Mouse (Mus musculus): ENCODE measurements around the gene Dedd. TPM values are rescaled to one million over a fixed set of nuclear protein-coding genes. Genes with fewer than 3 reads are reported as not detected.

The Dedd gene
- total RNA-seq, 2 experiments from 2014 or later = 40.4 to 40.9 TPM

DNA sequence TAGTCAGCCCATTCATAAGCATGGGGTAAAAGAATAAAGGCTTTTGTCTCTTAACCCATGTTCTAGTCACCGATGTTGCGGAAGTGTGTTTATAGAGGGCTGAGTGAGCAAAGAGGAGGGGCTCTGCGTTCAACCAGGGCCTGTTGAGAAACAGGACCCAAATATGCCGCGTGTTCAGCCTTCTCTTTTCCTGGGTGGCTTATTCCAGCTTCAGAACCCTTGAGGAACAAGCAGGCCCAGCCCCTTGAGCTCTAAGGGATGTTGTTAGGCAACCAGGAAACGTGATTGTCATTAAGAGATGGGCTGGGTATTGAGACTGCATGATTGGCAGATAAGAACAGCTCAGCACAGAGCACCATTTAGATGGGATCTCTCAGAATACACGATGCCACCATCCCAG lies 37.0 kb downstream of the Dedd start:
- no peak for DNase-seq (ENCODE audit: extremely low spot score in 1 of 2, low spot score in 2 of 2)
- Histone ChIP-seq H3K27ac (no peak overlapping the region), H3K4me3 (no peak overlapping the region)
- intact Hi-C loops (cut with DNase I) = loop anchor here (10.0 kb wide), 1 partner anchor 199 kb away; no protein-coding TSS in a partner anchor
- TF ChIP-seq CTCF (IDR thresholded peaks at IDR 0.05) = no peak

GRCm38 (mm10) chr1:171369845-171370556 lies 41.1 kb downstream of the Dedd start, which contains the start of gene Nectin4:
Gene Nectin4, plus strand, starts transcription at chr1:171370099.
- no peak within 1 kb of the TSS for H3K4me3 ChIP-seq
- no peak for DNase-seq (ENCODE audit: extremely low spot score in 1 of 2, low spot score in 2 of 2)
- no peak within 1 kb of the TSS for H3K27ac ChIP-seq
- TF ChIP-seq CTCF (IDR thresholded peaks at IDR 0.05) = no peak
- intact Hi-C loops (cut with DNase I) = loop anchor here (10.0 kb wide), 1 partner anchor 195 kb away; no protein-coding TSS in a partner anchor

DNA sequence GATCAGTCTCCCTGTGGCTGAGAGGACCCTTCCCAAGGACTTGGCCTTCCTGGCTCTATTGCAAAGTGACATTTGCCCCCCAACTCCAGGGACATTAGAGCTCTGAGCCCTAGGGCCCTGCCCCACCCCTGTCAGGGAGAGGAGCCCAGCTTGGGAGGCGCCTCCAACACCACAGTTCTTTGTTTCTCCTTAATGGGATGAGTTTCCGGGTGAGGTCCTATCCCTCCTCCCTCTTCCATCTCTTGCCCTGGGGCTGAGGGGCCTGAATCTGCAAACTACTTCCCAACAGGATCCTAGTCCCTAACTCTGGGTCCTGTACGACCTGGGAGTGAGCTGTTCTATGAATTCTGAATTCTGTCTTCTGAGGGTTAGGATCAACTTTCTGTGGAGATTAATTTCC lies 43.9 kb downstream of the Dedd start:
- DNase-seq (ENCODE audit: extremely low spot score in 1 of 2, low spot score in 2 of 2) = no peak
- no peak for TF ChIP-seq CTCF (IDR thresholded peaks at IDR 0.05)
- H3K4me3 ChIP-seq = no peak overlapping the region
- H3K27ac ChIP-seq = no peak overlapping the region
- intact Hi-C loops (cut with DNase I) = no loop called here

DNA sequence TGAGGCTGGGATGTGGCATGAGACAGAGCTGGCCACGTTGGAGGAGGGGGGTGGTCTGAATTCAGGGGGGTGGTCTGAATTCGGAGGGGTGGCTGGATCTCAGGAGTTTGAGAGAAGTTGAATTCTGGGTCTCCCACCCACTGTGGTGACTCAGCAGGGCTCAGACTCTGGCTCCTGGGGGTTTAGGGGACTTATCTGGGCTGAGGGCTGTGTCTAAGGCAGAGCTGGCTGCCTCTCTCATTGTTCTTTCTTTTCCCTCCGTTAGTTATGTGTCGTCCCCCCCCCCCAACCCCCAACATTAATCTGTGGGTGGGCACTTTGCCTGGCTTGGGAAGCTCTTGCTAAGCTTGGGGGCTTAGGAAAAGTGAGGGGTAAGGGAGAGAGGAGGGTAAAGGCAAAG lies 45.0 kb downstream of the Dedd start:
- H3K4me3 ChIP-seq = no peak overlapping the region
- no peak for TF ChIP-seq CTCF (IDR thresholded peaks at IDR 0.05)
- no peak overlapping the region for H3K27ac ChIP-seq
- DNase-seq (ENCODE audit: extremely low spot score in 1 of 2, low spot score in 2 of 2) = no peak
- intact Hi-C loops (cut with DNase I) = no loop called here

- no peak overlapping the region for H3K4me3 ChIP-seq
- TF ChIP-seq CTCF (IDR thresholded peaks at IDR 0.05) = no peak
- no peak for DNase-seq (ENCODE audit: extremely low spot score in 1 of 2, low spot score in 2 of 2)
- intact Hi-C loops (cut with DNase I) = no loop called here
- H3K27ac ChIP-seq = no peak overlapping the region
These were observed 46.7 kb downstream of the Dedd start for GRCm38 (mm10) chr1:171375646-171376097.

- Histone ChIP-seq H3K27ac (no peak overlapping the region), H3K4me3 (no peak overlapping the region)
- no peak for DNase-seq (ENCODE audit: extremely low spot score in 1 of 2, low spot score in 2 of 2)
- intact Hi-C loops (cut with DNase I) = no loop called here
- TF ChIP-seq CTCF (IDR thresholded peaks at IDR 0.05) = no peak
These were observed 49.4 kb downstream of the Dedd start for GRCm38 (mm10) chr1:171378298-171378697.

DNA sequence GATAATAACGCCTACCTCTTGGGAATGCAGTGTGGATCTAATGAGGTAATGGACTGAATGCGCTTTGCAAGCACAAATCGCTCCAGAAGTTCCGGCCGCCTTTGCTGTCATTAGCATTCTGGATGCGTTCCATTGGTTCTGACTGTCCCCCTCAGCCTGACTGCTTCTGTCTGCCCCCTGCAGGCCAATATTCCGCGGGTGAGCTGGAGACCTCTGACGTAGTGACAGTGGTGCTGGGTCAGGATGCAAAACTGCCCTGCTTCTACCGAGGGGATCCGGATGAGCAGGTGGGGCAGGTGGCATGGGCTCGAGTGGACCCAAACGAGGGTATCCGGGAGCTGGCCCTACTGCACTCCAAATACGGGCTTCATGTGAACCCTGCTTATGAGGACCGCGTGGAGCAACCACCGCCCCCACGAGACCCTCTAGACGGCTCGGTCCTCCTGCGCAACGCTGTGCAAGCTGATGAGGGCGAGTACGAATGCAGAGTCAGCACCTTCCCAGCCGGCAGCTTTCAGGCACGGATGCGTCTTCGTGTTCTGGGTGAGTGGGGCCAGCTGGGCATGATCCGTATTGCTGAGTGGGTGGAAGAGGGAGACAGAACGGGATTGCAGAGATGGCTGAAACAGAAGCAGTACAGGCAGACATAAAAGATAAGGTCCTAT lies 51.1 kb downstream of the Dedd start:
- peak; percentile 71 for TF ChIP-seq CTCF (IDR thresholded peaks at IDR 0.05)
- Histone ChIP-seq H3K27ac (no peak overlapping the region; the same call in 1 of the 2 replicates), H3K4me3 (peak overlapping the region; percentile 43)
- peak; percentile 71 to 73 for DNase-seq (ENCODE audit: extremely low spot score in 1 of 2, low spot score in 2 of 2)
- intact Hi-C loops (cut with DNase I) = loop anchor here (1.0 kb wide), 1 partner anchor 31 kb away; the partner anchor contains the start of gene Usf1

GRCm38 (mm10) chr1:171382096-171382620 lies 53.2 kb downstream of the Dedd start:
- DNase-seq (ENCODE audit: extremely low spot score in 1 of 2, low spot score in 2 of 2) = no peak
- TF ChIP-seq CTCF (IDR thresholded peaks at IDR 0.05) = peak; percentile 15
- Histone ChIP-seq H3K4me3 (no peak overlapping the region), H3K27ac (no peak overlapping the region)
- intact Hi-C loops (cut with DNase I) = no loop called here

GRCm38 (mm10) chr1:171384361-171384760 lies 55.4 kb downstream of the Dedd start:
- no peak for TF ChIP-seq CTCF (IDR thresholded peaks at IDR 0.05)
- intact Hi-C loops (cut with DNase I) = no loop called here
- H3K4me3 ChIP-seq = no peak overlapping the region
- H3K27ac ChIP-seq = no peak overlapping the region
- no peak for DNase-seq (ENCODE audit: extremely low spot score in 1 of 2, low spot score in 2 of 2)

DNA sequence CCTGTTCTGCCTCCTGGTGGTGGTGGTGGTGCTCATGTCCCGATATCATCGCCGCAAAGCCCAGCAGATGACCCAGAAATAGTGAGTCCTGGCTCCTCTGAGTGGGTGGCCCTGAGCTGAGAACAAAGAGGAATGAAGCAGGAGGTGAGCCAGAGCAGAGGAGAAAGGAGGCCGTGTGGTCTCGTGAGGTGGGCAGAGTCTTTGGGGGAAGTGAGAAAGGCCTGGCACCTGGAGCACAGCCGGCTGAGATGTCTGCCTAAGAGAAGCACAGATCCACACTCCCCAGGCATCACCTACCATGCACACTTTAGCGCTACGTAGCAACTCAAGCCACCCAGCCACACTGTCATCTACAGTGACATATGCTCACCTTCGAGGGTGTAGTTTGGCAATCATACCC lies 56.2 kb downstream of the Dedd start:
- no peak overlapping the region for H3K4me3 ChIP-seq
- DNase-seq (ENCODE audit: extremely low spot score in 1 of 2, low spot score in 2 of 2) = no peak
- intact Hi-C loops (cut with DNase I) = no loop called here
- TF ChIP-seq CTCF (IDR thresholded peaks at IDR 0.05) = no peak; the same call in 1 of the 2 replicates
- H3K27ac ChIP-seq = no peak overlapping the region

- intact Hi-C loops (cut with DNase I) = no loop called here
- H3K27ac ChIP-seq = no peak overlapping the region
- DNase-seq (ENCODE audit: extremely low spot score in 1 of 2, low spot score in 2 of 2) = no peak
- TF ChIP-seq CTCF (IDR thresholded peaks at IDR 0.05) = peak; percentile 24
- H3K4me3 ChIP-seq = no peak overlapping the region
These were observed 58.2 kb downstream of the Dedd start for GRCm38 (mm10) chr1:171387099-171387498.

Measured in left cerebral cortex, adult 2 months (tissue).